Mouse (Mus musculus) heart, postnatal 14 days (tissue): ENCODE results near the gene Unc45a. TPM values are rescaled to one million over a fixed set of nuclear protein-coding genes. Genes with fewer than 3 reads are reported as not detected.

Experiments
- DNase-seq, 2 experiments: peaks; one replicate each; pipeline ENCODE4 v3.0.0; 2021 to 2022
- intact Hi-C: fragments of 180-260 bp; cut with DNase I; formaldehyde crosslinking; loops from one replicate; pipeline ENCODE4 v1.15.1; 2025
- long read RNA-seq, 2 experiments: library from polyadenylated mRNA; stranded (forward); transcript quantifications; one replicate each; pipeline ENCODE4 v2.0.0; 2021
- total RNA-seq, 2 experiments: library from RNA; stranded (reverse); gene quantifications; 2 replicates each; pipeline ENCODE4 v1.2.3; 2021

Unc45a gene
- 10 to 100 TPM; 17.9 to 19.2 TPM for total RNA-seq
- long read RNA-seq, experiment 1, transcript Unc45a-201 (20 exons, 3,260 nt), result major isoform, 8 of 20 reads
- long read RNA-seq, experiment 1, partial matches to known transcripts, result 3 of 20 reads
- long read RNA-seq, experiment 1, other reads (novel, unspliced or antisense), result 8 of 20 reads
- long read RNA-seq, experiment 2, transcript Unc45a-201 (20 exons, 3,260 nt), result major isoform, 5 of 17 reads
- long read RNA-seq, experiment 2, partial matches to known transcripts, result 5 of 17 reads
- long read RNA-seq, experiment 2, other reads (novel, unspliced or antisense), result 7 of 17 reads

GRCm38 (mm10) chr7:80340793-80341192, at the start of gene Unc45a:
TSS of gene Unc45a (minus strand) at chr7:80341005.
- DNase-seq, result peak; percentile 70 to 75
- intact Hi-C loops, result loop anchor here (2.0 kb wide), 2 partner anchors 30 to 244 kb away; partner anchors contain the start of gene Man2a2

- peak; percentile 72 to 81 for DNase-seq
- intact Hi-C loops, result loop anchor here (10.0 kb wide), 2 partner anchors 297 to 327 kb away; partner anchors contain the start of gene Crtc3
These were observed 47.1 kb upstream of the Unc45a start, which contains the start of gene Fes for GRCm38 (mm10) chr7:80387633-80388543. TSS of gene Fes (minus strand) at chr7:80387946.

- DNase-seq, result peak; percentile 38 to 39
These were observed 46.3 kb upstream of the Unc45a start for GRCm38 (mm10) chr7:80387033-80387632.

GRCm38 (mm10) chr7:80386235-80386930, 45.6 kb upstream of the Unc45a start:
- peak; percentile 94 to 96 for DNase-seq
- intact Hi-C loops, result loop anchor here (1.0 to 10.0 kb wide), 4 partner anchors 194 to 328 kb away; partner anchors contain the start of gene Crtc3

More at GRCm38 (mm10) chr7:80387033-80387632, 46.3 kb upstream of the Unc45a start:
- intact Hi-C loops, result loop anchor here (10.0 kb wide), 2 partner anchors 298 to 328 kb away; partner anchors contain the start of gene Crtc3

GRCm38 (mm10) chr7:80382919-80383318, 42.1 kb upstream of the Unc45a start:
- DNase-seq, result no peak
- intact Hi-C loops, result loop anchor here (10.0 kb wide), 2 partner anchors 302 to 332 kb away; partner anchors contain the start of gene Crtc3

GRCm38 (mm10) chr7:80379531-80379930, 38.7 kb upstream of the Unc45a start:
- DNase-seq, result peak in 1 of 2 experiments; percentile 47
- intact Hi-C loops, result no loop called here

- intact Hi-C loops, result no loop called here
- DNase-seq, result peak; percentile 72 to 77
These were observed 36.7 kb upstream of the Unc45a start for GRCm38 (mm10) chr7:80377471-80377870.

- intact Hi-C loops, result no loop called here
- no peak for DNase-seq
These were observed 35.4 kb upstream of the Unc45a start for GRCm38 (mm10) chr7:80376192-80376591.

- intact Hi-C loops, result no loop called here
- DNase-seq, result no peak
These were observed 34.7 kb upstream of the Unc45a start for GRCm38 (mm10) chr7:80375376-80376039.

GRCm38 (mm10) chr7:80374733-80375132, 33.9 kb upstream of the Unc45a start:
- intact Hi-C loops, result loop anchor here (5.0 kb wide), 1 partner anchor 232 kb away; no protein-coding TSS in a partner anchor
- DNase-seq, result no peak

- intact Hi-C loops, result loop anchor here (5.0 kb wide), 1 partner anchor 232 kb away; no protein-coding TSS in a partner anchor
- DNase-seq, result no peak
These were observed 33.5 kb upstream of the Unc45a start for GRCm38 (mm10) chr7:80374280-80374679.

- intact Hi-C loops, result loop anchor here (5.0 kb wide), 1 partner anchor 232 kb away; no protein-coding TSS in a partner anchor
- DNase-seq, result no peak
These were observed 33.0 kb upstream of the Unc45a start for GRCm38 (mm10) chr7:80373850-80374249.

GRCm38 (mm10) chr7:80373352-80373751, 32.5 kb upstream of the Unc45a start:
- no peak for DNase-seq
- intact Hi-C loops, result loop anchor here (5.0 kb wide), 1 partner anchor 231 kb away; no protein-coding TSS in a partner anchor

GRCm38 (mm10) chr7:80372667-80373066, 31.9 kb upstream of the Unc45a start:
- DNase-seq, result no peak
- intact Hi-C loops, result loop anchor here (5.0 kb wide), 1 partner anchor 230 kb away; no protein-coding TSS in a partner anchor

GRCm38 (mm10) chr7:80372166-80372565, 31.4 kb upstream of the Unc45a start:
- intact Hi-C loops, result loop anchor here (5.0 kb wide), 1 partner anchor 230 kb away; no protein-coding TSS in a partner anchor

GRCm38 (mm10) chr7:80371041-80371751, 30.4 kb upstream of the Unc45a start, which contains the start of gene Man2a2:
TSS of gene Man2a2 (minus strand) at chr7:80371375.
- DNase-seq, result peak; percentile 91 to 93
- intact Hi-C loops, result loop anchor here (2.0 to 5.0 kb wide), 2 partner anchors 30 to 229 kb away; partner anchors contain the start of gene Unc45a

More at GRCm38 (mm10) chr7:80372166-80372565, 31.4 kb upstream of the Unc45a start:
- no peak for DNase-seq

GRCm38 (mm10) chr7:80370649-80371040, 29.8 kb upstream of the Unc45a start:
- DNase-seq, result peak; percentile 82 to 85
- intact Hi-C loops, result loop anchor here (2.0 to 5.0 kb wide), 2 partner anchors 30 to 228 kb away; partner anchors contain the start of gene Unc45a
